Mouse (Mus musculus) layer of hippocampus, postnatal 10 days (tissue): ENCODE results near the gene Rfng. TPM values are rescaled to one million over a fixed set of nuclear protein-coding genes. Genes with fewer than 3 reads are reported as not detected.
"Not testable (repeated sequence)": the region's sequence is repeated elsewhere in the genome, so short reads cannot be mapped to it uniquely, and the experiment has no call there.

Experiments used
- DNase-seq, 2 experiments: peaks; one replicate each; pipeline ENCODE4 v3.0.0; 2021; ENCODE audit warnings: low spot score in 2 of 2
- long read RNA-seq: library from polyadenylated mRNA; stranded (forward); transcript quantifications from one replicate; pipeline ENCODE4 v2.0.0, GENCODE M21; 2023
- total RNA-seq, 2 experiments: library from RNA; stranded (reverse); gene quantifications; 2 replicates each; pipeline ENCODE4 v1.2.3; 2021

Gene Rfng
- total RNA-seq: 10 to 100 TPM; 89.5 to 91.8 TPM
- long read RNA-seq, transcript Rfng-201 (8 exons, 2,118 nt): major isoform, 36 of 100 reads
- long read RNA-seq, transcript Rfng-202 (6 exons, 2,467 nt): minor isoform, 11 of 100 reads
- long read RNA-seq, partial matches to known transcripts: 12 of 100 reads
- long read RNA-seq, other reads (novel, unspliced or antisense): 41 of 100 reads

DNA sequence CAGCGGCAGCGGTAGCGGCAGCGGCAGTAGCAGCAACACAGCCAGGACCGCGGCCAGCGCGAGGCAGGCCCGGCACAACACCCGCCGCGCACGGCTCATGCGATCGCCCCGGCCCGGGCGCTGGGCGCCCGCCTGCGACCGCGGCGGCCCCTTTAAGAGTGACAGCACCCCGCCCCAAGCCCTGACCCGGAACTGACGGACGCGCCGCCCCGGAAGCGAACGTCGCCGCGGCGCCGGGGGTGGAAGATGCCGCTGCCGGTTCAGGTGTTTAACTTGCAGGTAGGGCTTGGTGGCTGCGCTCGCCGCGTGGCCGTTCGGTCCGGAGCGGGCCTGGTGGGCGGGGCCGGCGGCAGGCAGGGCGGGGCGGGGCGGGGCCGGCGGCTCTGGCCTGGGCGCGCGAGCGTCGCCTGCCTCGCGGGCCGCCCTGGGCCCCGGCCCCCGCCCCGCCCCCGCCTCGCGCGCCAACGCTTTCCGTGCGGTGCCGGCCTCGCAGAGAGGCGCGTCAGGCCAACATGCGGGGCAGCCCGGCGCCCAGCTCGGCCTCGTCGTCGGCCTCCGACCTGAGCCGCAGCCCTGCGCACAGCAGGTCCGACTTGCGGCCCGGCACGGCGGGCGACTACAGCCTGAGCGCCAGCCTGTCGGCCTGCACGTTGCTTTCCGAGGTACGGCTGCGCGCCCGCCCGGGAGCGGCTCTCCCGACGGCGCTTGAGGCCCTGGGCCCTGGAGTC lies at the start of gene Rfng, which contains the start of gene Gps1:
Gene Rfng (minus strand): TSS at position 144 of the 728 bp plus-strand sequence.
Gene Gps1 (plus strand): TSS at position 209 of the 728 bp plus-strand sequence.
- DNase-seq: peak; percentile 76 to 86

DNA sequence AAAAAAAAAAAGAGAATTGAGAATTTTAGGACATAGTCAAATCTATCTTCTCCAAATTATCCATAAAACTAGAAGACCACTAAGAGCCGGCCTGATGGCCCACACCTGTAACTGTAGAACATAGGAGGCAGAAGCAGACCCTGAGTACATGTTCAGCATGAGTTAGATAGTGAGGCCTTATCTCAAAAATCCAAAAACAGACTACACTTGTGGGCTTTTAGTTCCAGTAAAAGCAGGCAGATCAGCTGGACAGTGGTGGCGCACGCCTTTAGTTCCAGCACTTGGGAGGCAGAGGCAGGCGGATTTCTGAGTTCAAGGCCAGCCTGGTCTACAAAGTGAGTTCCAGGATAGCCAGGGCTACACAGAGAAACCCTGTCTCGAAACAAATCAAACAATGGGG lies 49.0 kb upstream of the Rfng start:
- DNase-seq: not testable (repeated sequence)

DNA sequence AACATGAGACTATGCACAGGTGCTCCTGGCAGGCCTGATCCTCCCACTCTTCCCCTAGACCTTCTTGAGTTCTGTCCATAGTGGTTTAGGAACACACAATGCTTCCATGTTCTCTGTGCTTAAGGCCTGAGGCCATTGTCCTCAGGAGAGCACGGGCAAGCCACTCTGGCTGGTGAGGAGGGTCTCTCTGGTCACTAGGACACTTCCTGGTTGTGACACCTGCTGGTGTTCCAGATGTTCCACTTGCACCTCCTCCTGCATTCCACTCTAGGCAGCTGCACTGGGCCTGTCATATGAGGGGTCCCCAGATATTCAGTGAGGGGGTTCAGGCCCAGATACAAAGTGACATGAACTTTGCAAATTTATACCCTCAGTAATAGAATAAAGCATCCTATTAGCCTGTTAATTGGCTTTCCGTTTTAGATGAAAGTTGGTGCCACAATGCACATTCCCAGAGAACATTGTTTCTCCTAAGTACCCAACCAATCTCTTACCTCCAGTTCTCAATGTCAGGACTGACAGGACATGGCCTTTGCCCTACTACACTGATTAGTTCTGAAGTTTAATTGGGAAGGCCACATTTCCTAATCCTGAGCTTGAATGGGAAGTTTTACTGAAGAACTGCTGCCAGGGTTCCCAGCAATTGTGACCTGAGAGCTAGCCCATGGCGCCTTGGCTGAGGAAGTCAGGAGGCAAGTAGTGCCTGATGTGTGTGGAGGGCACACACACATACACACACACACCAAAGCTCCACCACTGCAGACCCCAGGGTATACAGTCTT lies 47.8 kb upstream of the Rfng start:
- no peak for DNase-seq

DNA sequence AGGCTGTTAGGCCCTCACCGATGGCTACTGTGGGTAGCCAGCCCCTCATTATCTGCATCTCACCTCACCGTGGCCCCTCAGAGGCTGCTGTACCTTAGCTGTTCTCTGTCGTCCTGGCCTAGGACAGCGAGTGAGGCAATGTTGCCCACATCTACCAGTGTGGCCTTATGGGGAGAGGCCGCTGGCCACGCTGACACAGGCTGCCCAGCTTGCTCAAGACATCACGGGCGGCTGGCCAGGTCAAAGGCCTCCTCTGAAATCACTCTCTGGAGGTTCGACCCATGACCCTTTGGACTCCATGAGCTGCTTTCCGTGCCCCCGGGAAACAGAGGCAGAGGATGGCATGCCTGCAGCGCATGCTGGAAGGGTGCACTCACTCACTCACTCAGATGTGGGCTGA lies 46.7 kb upstream of the Rfng start:
- DNase-seq: peak in 1 of 2 experiments; percentile 10

DNA sequence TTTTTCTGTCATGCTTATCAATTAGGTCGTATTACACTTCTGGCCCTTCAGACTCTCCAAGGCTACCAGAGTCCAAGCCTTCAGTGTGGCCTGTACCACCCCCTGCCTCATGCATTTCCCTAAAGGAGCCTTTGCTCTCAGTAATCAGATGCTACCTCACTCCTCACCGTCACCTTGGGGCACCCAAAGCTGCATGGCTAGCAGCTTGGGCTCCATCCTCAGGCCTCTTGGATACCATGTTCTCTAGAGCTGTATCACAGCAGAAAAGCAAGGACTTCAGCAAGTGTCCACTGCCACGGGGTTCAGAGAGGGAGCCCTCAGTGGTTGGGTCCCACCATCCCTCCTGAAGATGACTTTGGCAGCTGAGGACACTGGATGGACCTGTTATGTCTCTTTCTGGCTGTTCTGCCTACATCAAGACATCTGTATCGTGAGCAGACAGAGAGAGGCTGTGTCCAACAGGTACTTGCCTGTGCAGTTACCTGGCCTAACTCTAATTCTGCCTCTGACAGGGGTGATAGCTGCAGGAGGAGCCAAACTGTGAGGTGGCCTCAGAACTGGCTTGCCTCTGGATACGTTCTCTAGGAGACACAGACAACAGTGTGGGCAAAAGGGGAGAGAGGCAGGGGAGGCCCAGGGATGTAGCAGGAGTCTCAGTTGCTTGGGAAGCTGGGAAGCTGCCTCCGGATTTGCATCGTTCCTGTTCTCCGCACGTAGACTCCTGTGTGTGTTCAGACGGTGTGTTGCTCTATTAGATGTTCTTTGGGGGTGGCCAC lies 45.9 kb upstream of the Rfng start:
- no peak for DNase-seq

DNA sequence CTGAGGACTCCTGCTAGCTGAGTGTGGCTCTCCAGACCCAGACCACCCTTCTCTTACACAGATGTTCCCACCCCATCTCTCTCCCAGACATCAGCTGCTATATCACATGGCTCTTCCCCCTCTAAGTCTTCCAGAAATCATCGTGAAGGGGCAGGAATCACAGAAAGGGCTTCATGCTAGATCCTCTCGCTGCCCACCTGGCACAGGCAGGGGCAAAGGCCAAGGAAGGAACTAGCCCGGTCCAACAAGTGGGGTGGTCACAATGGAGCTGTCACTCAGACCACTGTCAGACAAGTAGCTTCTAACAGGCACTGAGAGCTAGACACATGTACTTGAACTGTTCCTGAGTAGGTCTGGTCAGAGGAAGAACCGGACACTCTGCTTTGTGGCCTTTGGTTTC lies 44.4 kb upstream of the Rfng start:
- peak in 1 of 2 experiments; percentile 2 for DNase-seq

DNA sequence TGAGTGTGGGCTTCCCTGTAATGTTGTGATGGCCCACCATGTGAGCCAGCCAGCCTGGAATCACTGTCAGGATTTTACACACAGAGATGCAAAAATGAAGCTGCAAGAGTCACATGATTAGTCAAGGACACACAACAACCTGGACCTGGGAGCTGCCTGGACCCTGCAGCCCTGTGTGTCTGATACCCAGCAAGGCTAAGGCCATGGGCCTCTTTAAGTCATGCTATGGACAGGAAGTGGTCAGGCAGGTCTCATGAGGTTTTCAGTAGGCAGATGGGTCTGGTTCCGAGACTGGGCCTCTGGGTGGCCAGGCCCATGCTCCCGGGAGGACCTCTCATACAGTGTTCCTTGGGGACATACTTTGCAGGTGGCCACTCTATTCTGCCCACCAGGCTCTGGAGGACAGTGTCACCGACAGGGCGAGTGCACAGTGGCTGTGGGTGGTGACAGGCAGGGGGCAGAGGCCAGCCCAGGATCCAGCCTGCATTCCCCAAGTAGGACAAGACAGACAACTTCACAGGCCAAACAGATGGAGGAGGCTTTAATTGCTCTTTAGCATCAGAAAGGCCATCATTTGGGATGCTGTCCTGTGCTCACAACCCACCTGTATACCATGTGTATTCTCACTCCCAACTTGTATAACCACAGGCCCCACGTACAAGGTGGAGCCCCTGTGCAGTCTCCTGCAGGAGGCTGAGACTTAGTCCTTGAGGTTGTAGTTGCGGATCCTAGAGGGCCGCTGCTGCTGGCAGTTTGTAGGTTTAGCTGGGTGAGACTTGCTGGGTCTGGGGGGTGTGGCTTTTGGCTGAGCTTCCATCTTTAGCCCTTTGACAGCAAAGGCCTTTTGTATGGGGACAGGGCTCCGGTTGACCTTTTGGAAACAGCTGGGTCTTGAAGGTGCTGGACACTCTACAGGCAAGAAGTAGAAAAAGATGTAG lies 42.3 kb upstream of the Rfng start:
- peak; percentile 3 to 11 for DNase-seq

DNA sequence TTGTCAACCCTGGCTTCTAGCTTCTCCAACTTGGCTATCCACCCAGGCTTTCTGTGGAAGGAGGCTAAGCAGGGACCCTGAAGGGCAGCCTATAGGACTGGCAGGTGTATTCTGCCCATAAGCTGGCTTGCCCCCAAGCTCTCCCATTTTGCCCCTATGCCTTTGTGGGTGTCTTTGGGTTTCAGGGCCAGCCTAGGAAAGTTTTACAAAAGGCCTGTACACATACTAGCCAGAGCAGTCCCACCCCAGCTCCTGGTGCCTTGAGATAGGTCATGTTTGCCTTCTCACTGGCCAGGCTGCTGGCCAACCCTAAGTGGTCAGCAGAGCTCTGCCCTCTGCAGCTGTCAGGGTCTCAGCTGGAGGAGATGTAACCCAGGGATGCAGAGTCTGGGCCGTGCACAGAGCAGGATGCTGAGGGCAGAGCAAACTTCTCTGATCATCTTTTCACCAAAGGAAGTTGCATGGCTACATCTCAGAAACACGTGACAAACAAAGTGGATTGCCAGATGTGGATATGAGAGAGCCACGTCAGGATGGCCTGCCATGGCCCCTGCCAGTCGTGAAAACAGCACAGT lies 41.4 kb upstream of the Rfng start:
- peak; percentile 36 to 38 for DNase-seq

DNA sequence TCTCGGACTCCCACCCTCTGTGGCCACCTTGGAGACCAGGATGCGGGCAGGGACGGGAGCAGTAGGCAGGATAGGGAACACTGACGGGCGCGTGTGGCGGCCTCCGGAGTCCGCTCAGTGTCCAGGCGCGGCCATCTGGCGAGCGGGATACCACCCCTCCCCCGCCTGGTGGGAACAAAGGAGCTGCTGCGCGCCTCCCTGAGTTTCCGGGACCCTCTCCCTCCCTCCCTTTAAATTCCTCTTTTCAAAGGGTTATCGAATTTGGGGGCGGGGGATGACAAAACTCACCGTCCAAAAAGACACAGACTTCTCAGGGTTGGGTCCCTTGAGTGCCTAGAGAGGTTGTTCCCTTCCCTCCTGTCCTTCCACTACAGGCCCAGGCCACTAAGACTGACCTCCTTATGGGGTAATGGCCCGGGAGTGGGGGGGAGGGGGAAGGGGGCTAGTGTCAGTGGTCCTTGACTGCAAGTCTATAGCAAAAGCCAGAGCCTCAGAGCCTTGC lies 40.8 kb upstream of the Rfng start:
- DNase-seq: no peak

DNA sequence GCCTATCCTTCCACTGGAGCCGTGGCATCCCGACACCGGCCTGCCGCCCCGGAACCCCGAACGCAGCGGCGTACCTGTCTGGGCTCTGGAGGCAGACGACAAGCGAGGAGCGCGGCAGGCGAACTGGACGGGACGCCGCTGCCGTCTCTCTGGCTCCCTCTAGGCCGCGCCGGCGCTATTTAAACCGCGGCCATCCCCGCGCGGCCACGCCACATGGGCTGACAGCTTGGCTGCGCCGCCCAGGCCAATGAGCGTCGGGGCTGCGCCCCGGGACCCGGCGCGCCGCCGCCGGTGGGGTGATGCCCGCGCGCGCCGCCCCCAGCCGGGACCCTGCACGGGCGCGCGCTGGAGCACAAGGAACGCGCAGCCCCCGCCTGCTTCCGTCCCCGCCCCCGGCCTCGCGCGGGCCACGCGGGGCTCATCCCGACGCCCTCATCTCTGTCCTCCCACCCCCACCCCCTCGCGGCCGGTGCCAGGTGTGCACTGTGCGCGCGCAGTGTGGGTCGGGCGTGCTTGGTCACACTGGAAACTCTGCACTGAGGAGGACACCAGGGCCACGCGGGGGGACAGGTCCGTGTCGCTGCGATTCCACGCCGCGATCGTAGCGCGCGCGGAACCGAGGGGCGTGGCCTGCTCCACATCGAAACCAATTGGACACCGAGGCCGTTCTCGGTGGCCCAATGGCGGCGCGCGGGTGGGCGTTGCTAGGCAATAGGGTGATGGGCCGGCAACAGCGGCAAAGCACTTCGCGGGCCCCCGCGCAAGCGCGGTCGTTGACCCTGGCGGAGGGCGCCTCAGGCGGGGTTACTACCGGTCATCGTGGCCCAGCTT lies 40.2 kb upstream of the Rfng start, which contains the start of gene Fasn:
Gene Fasn (minus strand): TSS at position 592 of the 831 bp plus-strand sequence.
- peak; percentile 98 to 99 for DNase-seq

DNA sequence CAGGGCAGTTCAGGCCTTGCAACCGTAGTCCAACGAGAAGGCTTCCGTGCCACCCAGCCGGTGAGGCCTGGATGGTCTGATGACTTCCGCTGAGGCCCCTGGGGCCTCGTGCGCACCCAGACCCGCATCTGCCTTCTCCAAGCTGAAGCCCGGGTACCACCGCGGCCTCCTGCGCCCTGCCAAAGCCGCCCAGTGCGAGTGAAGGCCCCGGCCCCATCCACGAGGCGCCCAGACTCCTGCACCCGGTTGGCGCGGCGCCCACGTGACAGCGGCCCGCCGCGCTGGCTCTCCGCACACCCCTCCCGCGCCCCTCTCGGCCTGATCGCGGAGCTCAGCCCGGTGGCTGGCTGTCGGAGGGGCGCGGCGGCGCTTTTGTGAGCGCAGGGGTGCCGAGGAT lies 39.5 kb upstream of the Rfng start:
- no peak for DNase-seq

DNA sequence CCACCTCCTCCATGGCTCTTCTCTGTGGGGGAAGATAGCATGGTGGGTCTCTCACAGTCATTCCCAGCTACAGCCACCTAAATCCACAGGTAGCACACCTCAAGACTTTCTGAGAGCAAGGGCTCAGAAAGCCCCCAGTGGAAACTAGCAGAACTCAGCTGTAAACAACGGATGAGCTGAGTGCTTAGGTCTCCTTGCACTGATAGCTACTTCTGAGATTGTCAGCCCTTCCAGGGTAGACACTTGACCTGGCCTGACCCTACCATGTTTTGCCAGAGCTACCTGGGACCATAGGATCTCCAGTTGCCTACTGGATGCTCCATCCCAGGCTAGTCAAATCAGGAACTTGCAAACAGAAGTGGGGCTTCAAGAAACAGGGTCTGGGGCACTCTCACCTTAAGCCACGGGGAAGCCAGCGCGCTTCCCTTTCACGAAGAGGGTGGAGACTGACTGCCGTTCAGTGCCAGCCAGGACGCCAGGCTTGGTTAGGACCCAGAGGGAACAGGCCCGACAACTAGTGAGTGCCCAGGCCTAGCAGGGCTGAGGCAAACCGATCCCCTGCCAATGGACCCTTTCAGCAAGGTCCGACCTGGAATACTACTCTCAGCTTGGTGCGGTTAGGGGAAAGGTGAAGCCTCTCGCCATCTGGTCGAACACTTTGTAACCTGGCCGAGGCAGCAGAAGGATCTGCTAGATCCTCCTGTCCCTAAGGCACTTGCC lies 39.0 kb upstream of the Rfng start:
- peak in 1 of 2 experiments; percentile 53 for DNase-seq

DNA sequence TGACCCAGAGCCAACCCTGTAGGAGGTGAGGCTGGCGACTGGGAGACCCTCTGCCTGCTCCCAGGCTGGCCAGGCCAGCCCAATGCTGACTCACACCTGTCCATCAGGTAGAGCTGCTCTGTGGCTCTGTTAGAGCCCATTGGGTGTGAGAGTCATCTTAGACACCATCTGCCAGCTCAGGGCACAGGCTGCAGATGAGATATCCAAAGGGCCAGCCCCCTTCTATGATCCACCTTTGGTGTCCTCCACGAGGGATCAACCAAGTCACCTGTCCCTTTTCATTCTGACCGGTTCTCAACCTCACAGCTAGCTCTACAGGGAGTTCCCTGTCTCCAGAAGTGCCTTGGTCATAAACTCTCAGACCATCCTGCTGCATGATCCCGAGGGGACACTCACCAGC lies 38.3 kb upstream of the Rfng start:
- peak; percentile 4 to 17 for DNase-seq

DNA sequence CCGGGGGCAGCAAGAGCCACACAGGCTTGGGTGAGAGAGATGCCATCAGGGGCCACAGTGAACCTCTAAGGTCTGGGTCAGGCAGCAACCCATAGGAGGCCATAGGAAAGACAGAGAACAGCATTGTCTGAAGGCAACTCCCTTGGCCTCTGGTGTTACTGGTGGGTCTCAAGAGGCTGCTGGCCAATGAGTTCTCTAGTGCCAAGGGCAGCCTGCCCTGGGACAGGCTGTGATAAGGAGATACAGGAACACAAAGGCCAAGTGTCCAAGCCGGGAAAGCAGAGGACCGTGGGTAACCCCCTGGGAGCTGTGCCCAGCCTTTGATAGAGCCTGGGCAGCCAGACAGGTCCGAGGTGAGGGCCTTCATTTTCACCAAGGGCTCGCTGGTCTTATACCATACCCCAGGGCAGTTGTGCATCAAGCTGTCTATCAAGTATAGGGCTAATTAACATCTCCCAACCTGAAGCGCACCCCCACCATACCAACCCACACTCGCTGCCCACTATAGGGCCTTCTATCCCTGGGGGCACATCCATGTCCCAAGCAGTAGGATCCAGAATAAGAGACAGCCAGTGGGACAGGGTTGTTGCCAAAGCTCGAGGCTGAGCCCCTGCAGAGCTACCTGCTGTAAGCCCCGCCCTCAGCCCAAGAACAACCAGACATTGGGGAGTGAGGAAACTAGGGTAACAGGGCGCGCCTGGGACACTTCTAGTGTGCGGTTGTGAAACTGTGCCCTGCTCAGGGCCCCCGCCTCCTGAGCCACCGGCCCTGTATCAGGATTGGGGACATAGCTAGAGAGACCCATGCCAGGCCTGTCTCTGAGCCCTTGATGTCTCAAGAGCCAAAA lies 37.3 kb upstream of the Rfng start:
- DNase-seq: peak; percentile 12 to 13

DNA sequence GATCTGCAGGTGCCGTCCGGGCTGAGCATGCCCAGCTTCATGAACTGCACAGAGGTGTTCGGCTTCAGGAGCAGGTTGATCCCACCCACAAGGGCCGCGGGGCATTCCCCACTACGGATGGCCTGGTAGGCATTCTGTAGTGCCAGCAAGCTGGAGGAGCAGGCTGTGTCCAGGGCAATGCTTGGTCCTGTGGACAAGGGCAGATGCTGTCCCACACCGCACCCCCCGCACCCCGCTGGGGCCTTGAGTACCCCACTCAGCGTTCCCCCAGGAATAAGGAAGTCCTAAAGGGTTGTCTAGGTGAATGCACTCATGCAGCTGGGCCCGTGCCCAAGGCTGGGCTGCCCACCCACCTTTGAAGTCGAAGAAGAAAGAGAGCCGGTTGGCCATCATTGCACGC lies 36.5 kb upstream of the Rfng start:
- DNase-seq: peak in 1 of 2 experiments; percentile 23

DNA sequence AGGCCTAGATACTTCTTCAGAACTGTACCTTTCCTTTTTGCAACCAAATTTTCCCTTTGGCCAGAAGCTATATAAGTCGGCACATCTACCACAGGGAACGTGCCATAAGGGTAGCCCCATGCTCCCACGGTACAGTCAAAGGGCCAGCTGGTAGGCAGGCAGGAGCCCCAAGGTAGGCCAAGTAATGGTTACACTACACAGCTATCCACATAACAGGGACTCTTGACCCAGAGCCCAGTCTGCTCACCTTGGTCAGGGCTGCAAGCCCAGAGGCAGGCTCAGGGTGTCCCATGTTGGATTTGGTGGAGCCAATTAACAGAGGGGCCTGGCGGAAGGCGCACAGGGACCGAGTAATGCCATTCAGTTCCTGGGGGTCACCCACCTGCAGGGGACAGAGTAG lies 35.5 kb upstream of the Rfng start:
- peak in 1 of 2 experiments; percentile 3 for DNase-seq

DNA sequence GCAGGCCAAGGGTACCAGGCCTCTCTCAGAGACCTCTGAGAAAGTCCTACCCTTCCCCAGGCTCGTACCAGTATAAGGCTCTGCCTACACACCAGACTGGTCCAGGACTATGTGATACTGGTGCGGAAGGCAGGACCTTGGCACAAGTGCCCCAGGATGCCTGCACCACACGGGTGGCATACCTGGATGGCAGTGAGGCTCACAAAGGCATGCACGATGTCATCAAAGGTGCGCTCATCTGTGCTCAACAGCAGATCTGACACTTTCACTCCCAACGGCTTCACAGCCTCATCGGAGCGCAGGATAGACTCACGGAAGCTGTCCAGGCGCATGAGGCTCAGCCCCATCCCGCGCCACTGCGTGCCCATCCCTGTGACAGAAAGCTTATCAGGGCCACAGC lies 34.2 kb upstream of the Rfng start:
- no peak for DNase-seq
